Mouse (Mus musculus): ENCODE measurements around the gene Adgrg2.

Gene Adgrg2

GRCm38 (mm10) chrX:160390464-160390956, at the start of gene Adgrg2:
Gene Adgrg2, plus strand, starts transcription at chrX:160390690.
- DNase-seq (ENCODE audit: low spot score) = no peak

GRCm38 (mm10) chrX:160350995-160351394, 39.5 kb upstream of the Adgrg2 start:
- DNase-seq (ENCODE audit: low spot score) = no peak

DNA sequence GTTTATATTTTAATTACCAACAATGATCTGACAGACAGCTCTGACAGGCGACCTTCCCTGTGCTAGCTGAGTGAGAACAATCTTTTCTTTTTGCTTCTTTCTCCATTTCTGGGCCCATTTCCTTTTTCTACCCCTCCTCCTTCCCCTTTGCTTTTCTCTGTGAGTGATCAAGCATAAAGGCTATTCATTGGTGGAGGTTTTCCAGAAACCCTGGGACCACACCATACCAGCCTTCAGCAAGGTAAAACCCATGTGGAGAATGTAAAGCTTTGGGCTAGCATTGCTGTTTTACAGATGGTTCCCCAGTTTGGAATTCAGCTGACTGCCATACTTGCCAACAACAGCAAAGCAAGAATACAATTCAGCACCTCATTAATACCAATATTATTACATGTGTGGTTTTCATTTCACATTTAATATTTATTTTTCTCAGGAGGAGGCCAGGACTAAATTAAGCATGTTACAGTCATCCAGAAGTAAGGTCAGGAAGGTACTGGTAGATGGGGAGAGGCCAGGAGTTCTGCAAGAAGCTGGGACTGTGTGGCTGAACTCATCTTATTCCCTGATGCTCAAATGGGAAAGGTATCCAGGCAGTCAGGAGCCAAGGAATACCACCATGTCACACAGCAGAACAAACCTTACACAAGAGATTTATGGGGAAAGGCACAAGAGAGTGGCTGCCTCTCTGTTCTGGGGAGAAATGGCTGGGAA, 38.4 kb upstream of the Adgrg2 start:
- no peak for DNase-seq (ENCODE audit: low spot score)

GRCm38 (mm10) chrX:160384748-160385501, 5.6 kb upstream of the Adgrg2 start:
- no peak for DNase-seq (ENCODE audit: low spot score)

- DNase-seq (ENCODE audit: low spot score) = no peak
Observed at GRCm38 (mm10) chrX:160385502-160385772, 5.1 kb upstream of the Adgrg2 start.

GRCm38 (mm10) chrX:160412930-160413453, 22.5 kb downstream of the Adgrg2 start:
- no peak for DNase-seq (ENCODE audit: low spot score)

DNA sequence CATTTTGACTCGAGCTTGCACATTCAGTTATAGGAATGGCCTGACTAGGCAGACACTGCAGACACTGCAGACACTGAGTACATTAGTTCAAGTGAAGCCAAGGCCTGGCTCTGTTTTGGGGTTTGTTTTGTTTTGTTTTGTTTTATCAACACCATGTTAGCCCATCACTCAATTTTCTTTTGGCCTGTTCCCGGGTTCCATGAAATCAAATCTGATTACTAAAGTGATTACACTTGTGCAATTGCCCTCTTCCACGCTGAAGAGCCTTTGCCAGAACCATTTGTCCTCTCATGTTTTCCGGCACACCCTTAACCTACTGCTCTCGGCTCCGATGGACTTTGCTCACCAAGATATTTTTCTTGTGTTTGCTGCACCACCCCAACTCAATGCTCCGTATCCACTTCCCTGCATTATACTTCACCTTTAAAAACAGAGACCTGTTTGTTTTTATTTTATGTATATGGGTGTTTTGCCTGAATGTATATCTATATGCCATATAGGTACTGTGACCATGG, 23.4 kb downstream of the Adgrg2 start:
- no peak for DNase-seq (ENCODE audit: low spot score)

GRCm38 (mm10) chrX:160418397-160418796, 27.9 kb downstream of the Adgrg2 start:
- DNase-seq (ENCODE audit: low spot score) = no peak

DNA sequence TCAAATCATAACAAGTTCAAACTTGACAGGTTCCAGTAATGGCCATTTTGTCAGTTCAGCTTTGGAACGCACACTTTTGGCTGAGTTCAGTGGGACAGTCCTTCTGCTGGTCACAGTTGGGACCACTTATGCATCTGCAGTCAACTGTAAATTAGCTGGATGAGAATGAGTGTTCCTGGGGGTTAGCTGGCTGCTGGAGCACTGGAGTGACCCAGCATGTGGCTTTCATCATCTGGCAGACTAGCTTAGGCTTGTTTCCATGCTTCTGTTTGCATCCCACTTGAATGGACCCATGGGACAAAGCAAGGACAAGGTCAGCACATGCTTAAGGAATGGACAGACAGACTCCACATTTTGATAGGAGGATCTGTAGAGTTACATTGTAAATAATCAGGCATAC, 33.2 kb downstream of the Adgrg2 start:
- no peak for DNase-seq (ENCODE audit: low spot score)

DNA sequence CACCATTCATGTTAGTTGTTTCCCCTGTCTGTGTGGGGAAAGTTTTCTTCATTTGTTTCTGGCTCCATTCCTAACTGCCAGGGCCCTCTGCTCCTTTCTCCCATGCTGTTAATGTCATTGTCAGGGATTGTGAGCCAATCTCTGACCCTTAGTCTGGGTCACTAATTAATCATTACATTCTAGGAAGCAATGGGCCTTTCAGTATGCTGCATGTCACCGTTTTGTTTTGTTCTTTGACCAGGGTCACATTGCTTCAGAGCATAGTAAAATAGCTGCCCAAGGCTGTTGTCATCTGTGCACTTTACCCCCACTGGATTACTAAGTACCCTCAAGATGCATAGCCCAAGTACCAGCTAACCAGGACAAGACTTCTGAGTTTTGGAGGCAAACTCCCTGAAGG, 36.0 kb downstream of the Adgrg2 start:
- DNase-seq (ENCODE audit: low spot score) = no peak

DNA sequence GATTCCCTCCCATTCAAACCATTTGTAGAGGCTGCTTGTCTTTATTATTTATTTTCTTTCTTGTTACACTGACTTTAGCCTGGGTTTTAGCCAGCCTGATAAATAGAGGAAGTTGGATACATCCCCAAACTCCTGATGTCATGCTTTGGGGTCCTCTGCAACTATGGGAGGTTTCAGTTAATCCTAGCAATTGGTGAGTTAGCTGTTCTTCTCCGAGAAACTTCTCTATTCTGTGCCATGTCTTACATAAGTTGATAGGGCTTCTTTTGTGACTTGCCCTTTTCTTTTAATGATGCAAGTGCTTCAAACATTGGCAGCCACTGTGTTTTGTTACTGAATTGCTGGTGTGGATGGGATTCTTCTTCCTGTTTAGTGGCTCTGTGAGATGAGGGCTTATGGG, 36.4 kb downstream of the Adgrg2 start:
- DNase-seq (ENCODE audit: low spot score) = no peak

GRCm38 (mm10) chrX:160432192-160432591, 41.7 kb downstream of the Adgrg2 start:
- DNase-seq (ENCODE audit: low spot score) = no peak

- no peak for DNase-seq (ENCODE audit: low spot score)
Observed at GRCm38 (mm10) chrX:160441272-160441671, 50.8 kb downstream of the Adgrg2 start.

DNA sequence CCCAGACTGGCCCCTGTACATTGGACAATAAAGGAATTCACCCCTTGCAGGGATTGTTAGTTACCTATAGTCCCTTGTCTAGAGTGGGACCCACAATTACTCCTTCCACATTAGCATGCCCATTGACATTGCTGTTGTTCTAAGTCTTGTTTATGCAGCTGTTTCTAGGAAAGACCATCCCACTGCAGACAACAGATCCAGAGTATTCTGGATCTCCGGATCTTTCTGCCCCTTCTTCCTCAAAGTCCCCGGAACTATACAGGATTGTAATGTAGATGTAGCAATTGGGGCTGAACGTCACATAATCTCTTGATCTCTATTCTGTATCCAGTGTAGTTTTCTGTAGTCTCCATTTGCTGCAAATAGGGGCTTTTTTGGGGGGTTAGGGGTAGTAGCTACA, 57.9 kb downstream of the Adgrg2 start:
- no peak for DNase-seq (ENCODE audit: low spot score)

- no peak for DNase-seq (ENCODE audit: low spot score)
Observed at GRCm38 (mm10) chrX:160449363-160449762, 58.9 kb downstream of the Adgrg2 start.

GRCm38 (mm10) chrX:160455686-160456085, 65.2 kb downstream of the Adgrg2 start:
- DNase-seq (ENCODE audit: low spot score) = no peak

GRCm38 (mm10) chrX:160471257-160471786, 80.8 kb downstream of the Adgrg2 start:
- DNase-seq (ENCODE audit: low spot score) = no peak

DNA sequence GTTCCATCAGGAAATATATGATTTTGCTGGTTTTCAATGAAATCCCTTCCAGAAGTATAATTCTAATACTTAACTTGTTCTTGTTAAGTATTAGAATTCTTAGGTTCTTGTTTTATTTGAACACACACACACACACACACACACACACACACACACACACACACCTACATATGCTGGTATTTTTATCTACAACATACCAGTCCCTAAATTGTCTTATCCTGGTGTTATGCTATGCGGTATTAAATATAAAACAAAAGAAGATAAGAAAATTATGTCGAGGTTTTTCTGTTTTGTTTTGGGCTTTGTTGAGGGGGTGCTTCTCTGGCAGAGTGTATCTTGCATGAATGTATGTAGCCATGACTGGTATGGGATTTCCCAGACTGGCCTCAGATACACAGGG, 99.3 kb downstream of the Adgrg2 start:
- no peak for DNase-seq (ENCODE audit: low spot score)

DNA sequence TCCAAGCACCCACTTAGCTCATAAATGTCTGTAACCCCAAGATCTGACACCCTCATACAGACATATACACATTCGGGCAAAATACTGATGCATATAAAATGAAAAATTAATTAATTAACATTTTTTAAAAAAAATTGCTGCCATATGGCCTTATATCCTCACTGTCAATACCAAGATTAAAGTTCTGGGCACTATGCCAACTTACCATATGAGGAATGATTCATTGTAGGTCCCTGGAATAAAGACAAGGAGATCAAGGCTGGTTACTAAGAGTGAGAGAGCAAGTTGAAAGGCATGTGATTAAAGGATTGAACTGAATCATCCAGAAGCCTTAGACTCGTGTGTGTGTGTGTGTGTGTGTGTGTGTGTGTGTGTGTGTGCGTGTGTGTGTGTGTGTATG, 103.8 kb downstream of the Adgrg2 start:
- no peak for DNase-seq (ENCODE audit: low spot score)

GRCm38 (mm10) chrX:160494921-160495320, 104.4 kb downstream of the Adgrg2 start:
- no peak for DNase-seq (ENCODE audit: low spot score)

DNA sequence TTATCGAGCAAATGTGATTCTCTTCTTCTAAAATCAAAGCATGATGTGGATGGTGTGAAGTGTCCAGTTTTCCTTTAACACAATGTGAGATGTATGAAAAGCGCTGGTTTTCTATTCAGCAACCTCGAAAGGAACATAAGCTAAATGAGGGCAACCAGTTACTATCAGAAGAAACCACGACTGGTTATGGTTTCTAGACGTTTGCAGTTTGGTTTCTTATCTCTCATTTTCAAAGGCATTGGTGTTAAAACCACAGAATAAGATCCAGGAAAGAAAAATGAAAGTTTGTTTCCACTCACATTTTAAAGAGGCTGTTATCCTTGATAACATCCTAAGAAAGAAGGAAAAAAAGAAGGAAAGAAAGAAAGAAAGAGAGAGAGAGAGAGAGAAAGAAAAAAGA, 106.0 kb downstream of the Adgrg2 start:
- no peak for DNase-seq (ENCODE audit: low spot score)

DNA sequence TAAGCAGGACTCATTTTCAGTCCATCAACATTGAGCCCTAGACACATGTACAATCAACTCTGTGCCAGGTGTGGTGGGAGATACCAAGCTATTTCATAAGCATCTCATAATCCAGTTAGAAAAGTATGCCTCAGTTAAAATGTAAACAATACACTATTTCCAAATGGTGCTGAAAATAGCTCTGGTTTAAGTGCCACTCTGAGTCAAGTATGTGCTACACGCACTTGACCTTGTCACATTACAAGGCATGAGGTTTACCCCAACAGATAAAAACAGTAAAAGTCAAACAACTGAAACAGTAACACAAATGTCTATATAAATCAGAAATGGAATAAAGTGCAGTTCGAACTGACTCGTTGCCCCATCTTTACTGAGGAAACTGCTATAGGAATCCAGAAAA, 110.6 kb downstream of the Adgrg2 start:
- DNase-seq (ENCODE audit: low spot score) = no peak

DNA sequence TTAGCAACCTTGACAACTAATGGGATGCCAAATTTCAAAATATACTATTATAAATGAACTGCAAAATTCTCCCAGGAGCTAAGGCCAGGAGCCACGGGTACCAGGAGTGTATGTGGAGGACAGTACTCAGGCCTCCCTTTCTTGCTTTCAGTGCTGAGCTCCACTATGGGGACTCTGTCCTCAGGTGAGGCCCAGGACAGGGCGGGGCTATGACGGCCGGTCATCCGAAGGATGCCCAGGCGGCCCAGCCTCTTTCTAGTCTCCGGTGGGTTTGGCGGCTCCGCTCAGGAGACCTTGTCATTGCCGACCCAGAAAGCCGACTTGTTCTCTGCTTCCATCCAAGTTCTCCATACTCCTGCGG, 111.2 kb downstream of the Adgrg2 start:
- DNase-seq (ENCODE audit: low spot score) = no peak
